Mouse (Mus musculus) liver, embryonic 14.5 days (tissue): Measurements from ENCODE around the gene Vmac.

ENCODE experiments used
- CTCF ChIP-seq: IDR thresholded peaks from 2 replicates; pipeline ENCODE4 v1.5.1; 2016; ENCODE audit warnings: antibody characterized with exemption, low read depth, control low read depth
- EP300 ChIP-seq: IDR thresholded peaks from 2 replicates; pipeline ENCODE4 v1.6.1; 2016; ENCODE audit warnings: antibody characterized with exemption, low read depth

DNA sequence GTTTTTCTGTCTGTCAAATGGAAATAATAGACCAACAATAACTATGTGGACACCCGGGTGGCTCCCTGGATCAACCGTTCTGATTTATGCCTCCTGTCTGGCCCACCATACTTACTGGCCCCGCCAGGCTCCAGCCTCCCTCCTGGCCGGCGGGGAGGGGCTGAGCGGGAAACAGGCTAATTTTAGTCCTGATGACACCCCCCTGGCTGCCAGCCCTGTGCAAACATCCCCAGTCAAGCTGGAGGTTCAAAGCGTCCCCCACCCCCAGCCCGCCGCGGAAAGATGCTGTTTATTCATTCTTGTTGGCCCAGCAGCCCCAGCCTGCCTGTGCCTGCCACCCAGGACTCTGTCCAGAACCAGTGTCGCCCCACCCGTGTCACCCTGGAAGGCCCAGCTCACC is 10.3 kb upstream of the Vmac start:
- no peak for TF ChIP-seq EP300
- no peak for TF ChIP-seq CTCF
